Comparison of ENCODE assay signal across 11 mouse cellular contexts in genomic region chrX:14448056-14448455, GRCm38 (mm10).
"Had no signal": no experiment of that assay in that cellular context is flagged by ENCODE, and none has a peak within 500 bp of the region (broad histone marks: within the 10 kb centered on the region; RNA-seq: fewer than 3 reads in every experiment).

No protein-coding gene starts in this region.

- DNase-seq: gastrocnemius, postnatal 25 days; heart, adult 18-20 months; heart, postnatal 10 days; heart, postnatal 4 days; kidney, adult 18-20 months; kidney, adult 8-10 months; kidney, postnatal 10 days; kidney, postnatal 25 days; kidney, postnatal 4 days; liver; liver, embryonic 13.5 days had no signal
